Mouse (Mus musculus): Measurements from ENCODE around the gene Hdac9. TPM values are rescaled to one million over a fixed set of nuclear protein-coding genes. Genes with fewer than 3 reads are reported as not detected.
A peak's percentile ranks its signal among the peaks of the same experiment; 100 is the strongest.

The Hdac9 gene
- polyA plus RNA-seq, 1 experiment from 2014 or later, result 5.5 TPM

DNA sequence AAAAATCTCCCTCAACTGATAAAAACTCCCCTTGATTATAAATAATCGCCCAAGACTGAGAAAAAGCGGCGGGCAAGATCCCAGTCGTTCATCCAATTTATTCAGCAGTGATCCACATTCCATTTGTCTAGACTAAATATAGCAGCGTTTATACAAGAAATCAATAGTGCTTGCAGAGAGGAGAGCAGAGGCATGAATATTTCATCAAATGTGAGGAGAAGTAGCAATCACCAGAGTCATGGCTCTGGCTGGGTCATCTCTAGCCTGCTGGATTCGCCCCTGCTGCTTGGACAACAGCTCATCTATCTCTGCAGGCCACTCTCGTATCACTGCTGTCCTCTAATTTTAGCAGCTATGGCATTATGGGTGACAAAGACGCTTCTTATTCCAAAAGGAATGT, 476.0 kb downstream of the Hdac9 start:
- H3K27ac ChIP-seq (replicated peaks; ENCODE audit: low read depth, low read length), result no peak overlapping the region
- DNase-seq (ENCODE audit: low spot score) (no peak), ATAC-seq (ENCODE audit: insufficient number of reproducible peaks, low FRiP score, low TSS enrichment, low read depth) (no peak)
- H3K4me3 ChIP-seq (ENCODE audit: low read depth, low read length), result no peak overlapping the region
- no peak overlapping the region for H3K4me2 ChIP-seq (ENCODE audit: low read depth, severe bottlenecking)
- H3K36me3 ChIP-seq (ENCODE audit: control insufficient read depth, insufficient read depth, low read length), result no peaks in the 10 kb centered on the region
- no peaks in the 10 kb centered on the region for H3K27me3 ChIP-seq (ENCODE audit: control insufficient read depth, insufficient read depth, low read length)
- no peaks in the 10 kb centered on the region for H3K4me1 ChIP-seq (ENCODE audit: control insufficient read depth, insufficient read depth, low read length)
- no peak overlapping the region for H3K9ac ChIP-seq (ENCODE audit: low read length)
- WGBS, result 84% methylated on average over 8 of the region's 8 CpGs
- no peaks in the 10 kb centered on the region for H3K9me3 ChIP-seq (ENCODE audit: control insufficient read depth, low read length)

DNA sequence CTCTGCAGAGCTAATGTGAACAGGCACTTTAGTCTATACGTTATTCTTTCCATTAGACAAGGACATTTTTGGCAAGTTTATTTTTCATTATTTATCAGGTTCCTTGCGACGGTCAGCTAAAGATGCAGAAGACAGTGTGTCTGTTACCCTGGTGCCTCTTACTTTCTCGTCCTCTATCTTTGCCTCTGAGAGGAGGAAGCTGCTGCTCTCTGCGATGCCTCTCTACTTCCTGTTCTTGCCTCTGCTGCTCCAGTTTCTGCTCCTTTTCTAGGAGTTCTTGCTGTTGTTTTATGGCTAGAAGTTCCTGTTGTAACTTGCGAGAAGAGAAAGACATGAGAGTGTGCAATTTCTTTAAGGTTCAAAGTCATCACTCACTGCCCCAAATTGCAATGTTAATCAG, 484.0 kb downstream of the Hdac9 start:
- Histone ChIP-seq H3K27me3 (ENCODE audit: control insufficient read depth, insufficient read depth, low read length) (no peaks in the 10 kb centered on the region), H3K36me3 (ENCODE audit: control insufficient read depth, insufficient read depth, low read length) (no peaks in the 10 kb centered on the region), H3K9ac (ENCODE audit: low read length) (no peak overlapping the region), H3K4me3 (ENCODE audit: low read depth, low read length) (no peak overlapping the region), H3K9me3 (ENCODE audit: control insufficient read depth, low read length) (no peaks in the 10 kb centered on the region), H3K27ac (replicated peaks; ENCODE audit: low read depth, low read length) (no peak overlapping the region), H3K4me1 (ENCODE audit: control insufficient read depth, insufficient read depth, low read length) (no peaks in the 10 kb centered on the region), H3K4me2 (ENCODE audit: low read depth, severe bottlenecking) (no peak overlapping the region)
- 55% methylated on average over 6 of the region's 6 CpGs for WGBS
- DNase-seq (ENCODE audit: low spot score) (no peak), ATAC-seq (ENCODE audit: insufficient number of reproducible peaks, low FRiP score, low TSS enrichment, low read depth) (no peak)

DNA sequence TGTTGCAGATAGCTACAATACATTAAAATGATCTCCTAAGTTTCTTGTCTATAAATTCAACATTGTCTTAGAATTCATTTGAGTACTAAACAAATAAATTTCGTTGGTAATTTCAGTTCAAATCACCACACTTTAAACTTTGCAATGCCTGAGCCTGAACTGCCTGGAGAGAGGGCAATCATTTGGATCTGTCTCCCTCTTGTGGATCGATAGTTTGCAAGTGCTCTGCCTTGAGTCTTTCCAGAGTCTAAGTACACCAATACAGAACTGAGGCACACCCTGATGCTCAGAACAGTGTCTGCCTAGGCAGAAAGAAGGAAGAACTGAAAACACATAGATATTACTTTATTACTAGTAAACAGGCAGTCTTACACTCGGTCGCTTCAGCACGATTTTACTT, 484.4 kb downstream of the Hdac9 start:
- H3K4me1 ChIP-seq (ENCODE audit: control insufficient read depth, insufficient read depth, low read length), result no peaks in the 10 kb centered on the region
- H3K27me3 ChIP-seq (ENCODE audit: control insufficient read depth, insufficient read depth, low read length), result no peaks in the 10 kb centered on the region
- ATAC-seq (ENCODE audit: insufficient number of reproducible peaks, low FRiP score, low TSS enrichment, low read depth) (0 out of 2 replicates have a peak, but pooled peaks have one; percentile 51), DNase-seq (ENCODE audit: low spot score) (peak; percentile 44)
- H3K36me3 ChIP-seq (ENCODE audit: control insufficient read depth, insufficient read depth, low read length), result no peaks in the 10 kb centered on the region
- no peak overlapping the region for H3K4me3 ChIP-seq (ENCODE audit: low read depth, low read length)
- 47% methylated on average over 5 of the region's 5 CpGs for WGBS
- H3K4me2 ChIP-seq (ENCODE audit: low read depth, severe bottlenecking), result no peak overlapping the region
- no peaks in the 10 kb centered on the region for H3K9me3 ChIP-seq (ENCODE audit: control insufficient read depth, low read length)
- no peak overlapping the region for H3K9ac ChIP-seq (ENCODE audit: low read length)
- no peak overlapping the region for H3K27ac ChIP-seq (replicated peaks; ENCODE audit: low read depth, low read length)

DNA sequence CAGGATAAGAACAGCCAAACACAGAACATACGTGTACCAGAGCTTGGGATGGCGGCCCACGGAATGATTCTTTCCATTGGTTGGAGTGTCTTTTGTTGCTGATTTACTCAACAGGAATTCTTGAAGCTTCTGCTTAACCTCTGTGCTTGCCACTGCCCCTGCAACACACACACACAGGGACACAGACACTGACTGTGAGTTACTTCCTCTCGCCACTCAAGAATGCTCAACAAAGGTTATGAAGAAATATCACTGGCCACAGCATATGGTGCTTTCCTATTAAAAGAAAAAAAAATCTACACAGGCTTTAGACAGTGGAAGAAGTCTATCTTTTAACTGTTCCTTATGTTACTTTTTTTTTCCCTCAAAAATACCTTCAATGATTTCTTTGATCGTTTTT, 485.1 kb downstream of the Hdac9 start:
- no peak overlapping the region for H3K4me2 ChIP-seq (ENCODE audit: low read depth, severe bottlenecking)
- ATAC-seq (ENCODE audit: insufficient number of reproducible peaks, low FRiP score, low TSS enrichment, low read depth) (no peak), DNase-seq (ENCODE audit: low spot score) (no peak)
- H3K9ac ChIP-seq (ENCODE audit: low read length), result no peak overlapping the region
- no peak overlapping the region for H3K4me3 ChIP-seq (ENCODE audit: low read depth, low read length)
- no peaks in the 10 kb centered on the region for H3K4me1 ChIP-seq (ENCODE audit: control insufficient read depth, insufficient read depth, low read length)
- H3K27me3 ChIP-seq (ENCODE audit: control insufficient read depth, insufficient read depth, low read length), result no peaks in the 10 kb centered on the region
- no peaks in the 10 kb centered on the region for H3K36me3 ChIP-seq (ENCODE audit: control insufficient read depth, insufficient read depth, low read length)
- no peaks in the 10 kb centered on the region for H3K9me3 ChIP-seq (ENCODE audit: control insufficient read depth, low read length)
- H3K27ac ChIP-seq (replicated peaks; ENCODE audit: low read depth, low read length), result no peak overlapping the region
- 77% methylated on average over 5 of the region's 5 CpGs for WGBS

DNA sequence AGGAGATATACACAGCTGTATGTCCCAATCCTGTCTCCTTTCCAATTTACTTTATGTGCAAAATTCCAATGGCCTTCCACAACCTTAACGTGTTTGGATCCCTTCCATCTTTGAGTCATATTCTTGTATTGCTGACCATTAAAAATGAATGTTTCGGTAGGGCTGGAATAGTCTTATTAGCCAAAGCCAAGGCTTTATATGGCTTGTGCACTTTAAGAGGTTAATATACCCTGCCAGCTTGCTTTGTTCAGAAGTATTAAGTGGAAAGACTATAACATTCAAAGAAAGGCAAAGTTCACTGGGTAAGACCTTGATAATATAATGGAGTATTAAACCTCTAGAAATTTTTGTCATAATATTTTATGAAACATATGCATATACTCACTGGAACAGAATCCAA, 491.4 kb downstream of the Hdac9 start:
- no peaks in the 10 kb centered on the region for H3K4me1 ChIP-seq (ENCODE audit: control insufficient read depth, insufficient read depth, low read length)
- H3K4me2 ChIP-seq (ENCODE audit: low read depth, severe bottlenecking), result no peak overlapping the region
- no peaks in the 10 kb centered on the region for H3K36me3 ChIP-seq (ENCODE audit: control insufficient read depth, insufficient read depth, low read length)
- no peak for ATAC-seq (ENCODE audit: insufficient number of reproducible peaks, low FRiP score, low TSS enrichment, low read depth)
- no peak overlapping the region for H3K9ac ChIP-seq (ENCODE audit: low read length)
- H3K4me3 ChIP-seq (ENCODE audit: low read depth, low read length), result no peak overlapping the region
- DNase-seq (ENCODE audit: low spot score), result no peak
- H3K27me3 ChIP-seq (ENCODE audit: control insufficient read depth, insufficient read depth, low read length), result no peaks in the 10 kb centered on the region
- no peaks in the 10 kb centered on the region for H3K9me3 ChIP-seq (ENCODE audit: control insufficient read depth, low read length)
- no peak overlapping the region for H3K27ac ChIP-seq (replicated peaks; ENCODE audit: low read depth, low read length)
- 85% methylated on average over 2 of the region's 2 CpGs for WGBS

DNA sequence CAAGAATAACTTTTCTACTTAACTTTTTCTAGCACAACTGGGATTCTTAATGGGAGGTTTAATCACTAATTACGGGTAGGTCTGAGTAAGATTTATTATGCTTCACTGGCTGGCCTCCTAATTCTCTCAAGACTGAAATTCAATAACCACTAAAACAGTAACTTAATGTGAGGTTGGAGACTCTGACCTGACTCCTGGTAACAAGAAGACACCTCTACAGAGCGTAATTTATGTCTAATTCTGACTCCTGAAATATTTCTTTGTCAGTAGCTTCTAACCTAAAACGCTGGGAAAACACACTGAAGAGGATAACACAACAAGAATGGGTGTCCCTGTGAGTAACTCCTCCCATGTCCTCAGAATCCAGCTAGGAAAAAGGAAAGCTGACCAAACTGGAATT, 508.8 kb downstream of the Hdac9 start:
- ATAC-seq (ENCODE audit: insufficient number of reproducible peaks, low FRiP score, low TSS enrichment, low read depth), result no peak
- WGBS, result 21% methylated on average over 3 of the region's 3 CpGs

DNA sequence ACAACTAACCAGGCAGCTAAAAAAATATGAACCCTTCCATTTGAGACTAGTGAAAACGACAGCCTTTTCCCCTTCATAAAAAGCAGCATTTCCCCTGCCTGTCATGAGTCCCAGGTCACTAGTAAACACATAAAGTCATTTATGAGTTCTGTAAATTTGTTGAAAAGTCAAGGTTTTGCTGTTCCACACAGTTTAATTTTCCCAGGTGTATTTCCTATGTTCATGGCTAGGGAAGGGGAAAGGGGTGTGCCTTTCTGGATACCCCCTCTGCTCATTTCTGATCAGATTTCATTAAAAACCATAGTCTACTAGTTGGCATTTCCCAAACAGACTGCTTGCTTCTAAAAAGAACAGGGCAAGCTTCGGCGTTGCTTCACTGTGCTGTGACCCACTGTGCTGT, 509.8 kb downstream of the Hdac9 start:
- Histone ChIP-seq H3K9me3 (ENCODE audit: control insufficient read depth, low read length) (no peaks in the 10 kb centered on the region), H3K4me1 (ENCODE audit: control insufficient read depth, insufficient read depth, low read length) (0 out of 2 replicates have a peak, but pooled peaks cover 2% of the 10 kb centered on the region), H3K36me3 (ENCODE audit: control insufficient read depth, insufficient read depth, low read length) (no peaks in the 10 kb centered on the region), H3K9ac (ENCODE audit: low read length) (no peak overlapping the region), H3K27ac (replicated peaks; ENCODE audit: low read depth, low read length) (no peak overlapping the region), H3K4me2 (ENCODE audit: low read depth, severe bottlenecking) (no peak overlapping the region), H3K27me3 (ENCODE audit: control insufficient read depth, insufficient read depth, low read length) (no peaks in the 10 kb centered on the region), H3K4me3 (ENCODE audit: low read depth, low read length) (no peak overlapping the region)
- WGBS, result 42% methylated on average over 3 of the region's 3 CpGs
- 0 out of 2 replicates have a peak, but pooled peaks have one; percentile 26 for ATAC-seq (ENCODE audit: insufficient number of reproducible peaks, low FRiP score, low TSS enrichment, low read depth)
- DNase-seq (ENCODE audit: low spot score), result no peak

More for the DNA sequence above, 508.8 kb downstream of the Hdac9 start:
- Histone ChIP-seq H3K9ac (ENCODE audit: low read length) (no peak overlapping the region), H3K27ac (replicated peaks; ENCODE audit: low read depth, low read length) (no peak overlapping the region), H3K9me3 (ENCODE audit: control insufficient read depth, low read length) (no peaks in the 10 kb centered on the region), H3K27me3 (ENCODE audit: control insufficient read depth, insufficient read depth, low read length) (no peaks in the 10 kb centered on the region), H3K4me3 (ENCODE audit: low read depth, low read length) (no peak overlapping the region), H3K36me3 (ENCODE audit: control insufficient read depth, insufficient read depth, low read length) (no peaks in the 10 kb centered on the region), H3K4me1 (ENCODE audit: control insufficient read depth, insufficient read depth, low read length) (0 out of 2 replicates have a peak, but pooled peaks cover 2% of the 10 kb centered on the region), H3K4me2 (ENCODE audit: low read depth, severe bottlenecking) (no peak overlapping the region)
- DNase-seq (ENCODE audit: low spot score), result no peak

DNA sequence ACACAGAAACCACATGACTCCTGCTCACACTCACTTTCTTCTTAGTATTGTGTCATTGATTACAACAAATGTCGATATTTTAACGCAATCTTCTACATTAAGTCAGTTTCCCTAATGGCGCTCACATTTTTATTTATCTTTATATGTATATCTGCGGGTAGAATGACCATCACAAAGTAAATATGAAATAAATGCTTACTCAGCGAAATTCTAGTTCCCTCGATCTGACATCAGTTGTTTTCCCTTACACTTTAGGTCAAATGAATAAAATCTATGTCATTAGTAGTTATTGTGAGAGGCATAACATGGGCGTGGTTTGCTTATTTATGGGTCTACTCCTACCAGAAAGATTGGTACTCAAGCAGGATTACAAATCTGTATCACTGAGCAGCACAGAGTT, 514.8 kb downstream of the Hdac9 start:
- H3K27me3 ChIP-seq (ENCODE audit: control insufficient read depth, insufficient read depth, low read length), result no peaks in the 10 kb centered on the region

DNA sequence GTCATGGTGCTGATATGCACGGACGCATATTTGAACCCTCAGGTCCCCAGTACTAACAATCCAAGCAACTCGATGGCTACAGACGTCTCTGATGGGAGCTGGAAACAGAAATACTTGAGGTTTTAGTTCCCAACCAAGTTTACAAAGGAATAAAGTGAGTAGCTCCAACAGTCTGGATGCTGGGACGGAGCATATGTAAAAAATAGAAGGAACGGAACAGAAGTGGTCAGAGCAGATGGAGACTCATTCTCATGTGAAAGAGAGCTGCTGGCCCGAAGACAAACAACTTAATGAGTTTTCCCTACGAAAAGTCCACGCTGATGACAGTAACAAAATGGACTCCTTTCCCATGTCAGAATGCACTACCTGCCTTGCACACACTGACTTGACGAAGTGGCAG, 518.3 kb downstream of the Hdac9 start:
- H3K4me3 ChIP-seq (ENCODE audit: low read depth, low read length), result no peak overlapping the region
- H3K4me2 ChIP-seq (ENCODE audit: low read depth, severe bottlenecking), result no peak overlapping the region
- H3K27ac ChIP-seq (replicated peaks; ENCODE audit: low read depth, low read length), result no peak overlapping the region
- DNase-seq (ENCODE audit: low spot score), result no peak
- H3K4me1 ChIP-seq (ENCODE audit: control insufficient read depth, insufficient read depth, low read length), result no peaks in the 10 kb centered on the region
- 90% methylated on average over 10 of the region's 10 CpGs for WGBS
- H3K9me3 ChIP-seq (ENCODE audit: control insufficient read depth, low read length), result no peaks in the 10 kb centered on the region
- no peaks in the 10 kb centered on the region for H3K36me3 ChIP-seq (ENCODE audit: control insufficient read depth, insufficient read depth, low read length)
- no peak overlapping the region for H3K9ac ChIP-seq (ENCODE audit: low read length)
- no peak for ATAC-seq (ENCODE audit: insufficient number of reproducible peaks, low FRiP score, low TSS enrichment, low read depth)
- H3K27me3 ChIP-seq (ENCODE audit: control insufficient read depth, insufficient read depth, low read length), result no peaks in the 10 kb centered on the region

More for the DNA sequence above, 514.8 kb downstream of the Hdac9 start:
- Histone ChIP-seq H3K36me3 (ENCODE audit: control insufficient read depth, insufficient read depth, low read length) (no peaks in the 10 kb centered on the region), H3K4me3 (ENCODE audit: low read depth, low read length) (no peak overlapping the region), H3K9ac (ENCODE audit: low read length) (no peak overlapping the region), H3K9me3 (ENCODE audit: control insufficient read depth, low read length) (no peaks in the 10 kb centered on the region), H3K4me2 (ENCODE audit: low read depth, severe bottlenecking) (no peak overlapping the region), H3K27ac (replicated peaks; ENCODE audit: low read depth, low read length) (no peak overlapping the region), H3K4me1 (ENCODE audit: control insufficient read depth, insufficient read depth, low read length) (0 out of 2 replicates have a peak, but pooled peaks cover 2% of the 10 kb centered on the region)
- ATAC-seq (ENCODE audit: insufficient number of reproducible peaks, low FRiP score, low TSS enrichment, low read depth) (no peak), DNase-seq (ENCODE audit: low spot score) (no peak)
- 95% methylated on average over 7 of the region's 7 CpGs for WGBS

All from limb, embryonic 11.5 days (tissue).